Comparison of ENCODE assay signal across 9 mouse cellular contexts in genomic region chr4:36289701-36290053, GRCm38 (mm10).
DNase-seq lines count a peak whose midpoint lies in the region; ATAC-seq and TF ChIP-seq lines count a peak whose summit lies in the region.
"Had no signal": no experiment of that assay in that cellular context is flagged by ENCODE, and none has a peak within 500 bp of the region (broad histone marks: within the 10 kb centered on the region; RNA-seq: fewer than 3 reads in every experiment).

No protein-coding gene starts in this region.

- H3K27ac ChIP-seq in heart, postnatal 0 days (ENCODE audit: low read depth): no peak overlapping the region
- no peak overlapping the region for H3K27ac ChIP-seq in midbrain, embryonic 13.5 days
- no peak overlapping the region for H3K27ac ChIP-seq in midbrain, embryonic 10.5 days (replicated peaks)
- H3K27ac ChIP-seq in liver, embryonic 14.5 days: no peak overlapping the region

- no peak overlapping the region for H3K4me3 ChIP-seq in heart, postnatal 0 days (ENCODE audit: low read depth, low read length)
- peak overlapping the region; percentile 12 for H3K4me3 ChIP-seq in midbrain, embryonic 13.5 days (replicated peaks)
- H3K4me3 ChIP-seq in midbrain, embryonic 10.5 days: no peak overlapping the region
- H3K4me3 ChIP-seq in liver, embryonic 14.5 days (ENCODE audit: insufficient read depth in 1 of 2, low read depth in 2 of 2, low read length in 2 of 2): no peak overlapping the region

- no peak overlapping the region for H3K9ac ChIP-seq in heart, postnatal 0 days (replicated peaks; ENCODE audit: low read depth, low read length)
- no peak overlapping the region for H3K9ac ChIP-seq in midbrain, embryonic 13.5 days (replicated peaks)
- H3K9ac ChIP-seq in liver, embryonic 14.5 days (replicated peaks): no peak overlapping the region

- H3K27me3 ChIP-seq in heart, postnatal 0 days (ENCODE audit: control insufficient read depth, insufficient read depth, low read length): no peaks in the 10 kb centered on the region
- no peaks in the 10 kb centered on the region for H3K27me3 ChIP-seq in midbrain, embryonic 13.5 days
- H3K27me3 ChIP-seq in midbrain, embryonic 10.5 days (ENCODE audit: low read depth, poor library complexity, severe bottlenecking): no peaks in the 10 kb centered on the region
- H3K27me3 ChIP-seq in liver, embryonic 14.5 days (ENCODE audit: control insufficient read depth, insufficient read depth, low read length): no peaks in the 10 kb centered on the region

- TF ChIP-seq EP300 in heart, postnatal 0 days (IDR thresholded peaks at IDR 0.05; ENCODE audit: low read depth): no peak
- no peak for TF ChIP-seq EP300 in liver, embryonic 14.5 days (IDR thresholded peaks at IDR 0.05; ENCODE audit: low read depth)

- WGBS in heart, postnatal 0 days: 64% methylated on average over 8 of the region's 8 CpGs
- 66% methylated on average over 8 of the region's 8 CpGs for WGBS in midbrain, embryonic 13.5 days
- 78% methylated on average over 8 of the region's 8 CpGs for WGBS in midbrain, embryonic 10.5 days
- 46% methylated on average over 8 of the region's 8 CpGs for WGBS in liver, embryonic 14.5 days (ENCODE audit: insufficient replicate concordance)

- no peak for ATAC-seq in heart, postnatal 0 days (ENCODE audit: insufficient read depth, low read depth)
- peak; percentile 21 for ATAC-seq in midbrain, embryonic 13.5 days
- no peak for ATAC-seq in liver, embryonic 14.5 days (ENCODE audit: insufficient read depth)

- no peak for DNase-seq in heart, postnatal 0 days (ENCODE audit: low spot score)
- no peak for DNase-seq in heart, postnatal 10 days
- no peak for DNase-seq in midbrain, embryonic 10.5 days (ENCODE audit: low spot score)
- DNase-seq in liver, embryonic 14.5 days (ENCODE audit: low read depth in 3 of 3, low spot score in 3 of 3): no peak
- no peak for DNase-seq in adrenal gland, postnatal 25 days
- DNase-seq in cerebellum, postnatal 4 days (ENCODE audit: low spot score in 2 of 2): no peak
- no peak for DNase-seq in testis, postnatal 10 days (ENCODE audit: low spot score)
- DNase-seq: thymus, adult 2 months had no signal

- intact Hi-C loops in heart, postnatal 10 days (cut with DNase I): no loop called here

- TF ChIP-seq CTCF in heart, postnatal 0 days (IDR thresholded peaks at IDR 0.05; ENCODE audit: low read depth): no peak
- no peak for TF ChIP-seq CTCF in liver, embryonic 14.5 days (IDR thresholded peaks at IDR 0.05; ENCODE audit: low read depth)

- no peaks in the 10 kb centered on the region for H3K9me3 ChIP-seq in heart, postnatal 0 days (replicated peaks; ENCODE audit: control insufficient read depth, low read length)
- no peaks in the 10 kb centered on the region for H3K9me3 ChIP-seq in midbrain, embryonic 13.5 days
- H3K9me3 ChIP-seq in midbrain, embryonic 10.5 days (replicated peaks): no peaks in the 10 kb centered on the region
- H3K9me3 ChIP-seq in liver, embryonic 14.5 days (ENCODE audit: control insufficient read depth, low read length): no peaks in the 10 kb centered on the region

- no peaks in the 10 kb centered on the region for H3K4me1 ChIP-seq in heart, postnatal 0 days (ENCODE audit: control insufficient read depth, insufficient read depth)
- peaks cover 13% of the 10 kb centered on the region for H3K4me1 ChIP-seq in midbrain, embryonic 13.5 days (replicated peaks)
- H3K4me1 ChIP-seq in midbrain, embryonic 10.5 days: peaks cover 6% of the 10 kb centered on the region
- no peaks in the 10 kb centered on the region for H3K4me1 ChIP-seq in liver, embryonic 14.5 days (replicated peaks; ENCODE audit: control insufficient read depth in 2 of 2, insufficient read depth in 2 of 2, low read length in 1 of 2)

- peak overlapping the region; percentile 38 for H3K4me2 ChIP-seq in heart, postnatal 0 days (ENCODE audit: low read depth, low read length)
- H3K4me2 ChIP-seq in midbrain, embryonic 13.5 days (replicated peaks): peak overlapping the region; percentile 35
- peak overlapping the region; percentile 20; the same call in 1 of the 2 replicates for H3K4me2 ChIP-seq in liver, embryonic 14.5 days (ENCODE audit: low read depth)

- no peaks in the 10 kb centered on the region for H3K36me3 ChIP-seq in heart, postnatal 0 days (replicated peaks; ENCODE audit: control insufficient read depth, insufficient read depth, low read length)
- H3K36me3 ChIP-seq in midbrain, embryonic 13.5 days: no peaks in the 10 kb centered on the region
- H3K36me3 ChIP-seq in midbrain, embryonic 10.5 days: no peaks in the 10 kb centered on the region
- H3K36me3 ChIP-seq in liver, embryonic 14.5 days (replicated peaks; ENCODE audit: control insufficient read depth, insufficient read depth, low read depth): no peaks in the 10 kb centered on the region
